Mouse (Mus musculus): ENCODE measurements around the gene Mgmt. TPM values are rescaled to one million over a fixed set of nuclear protein-coding genes. Genes with fewer than 3 reads are reported as not detected.

The Mgmt gene
- total and polyA plus RNA-seq, 3 experiments = not detected

DNA sequence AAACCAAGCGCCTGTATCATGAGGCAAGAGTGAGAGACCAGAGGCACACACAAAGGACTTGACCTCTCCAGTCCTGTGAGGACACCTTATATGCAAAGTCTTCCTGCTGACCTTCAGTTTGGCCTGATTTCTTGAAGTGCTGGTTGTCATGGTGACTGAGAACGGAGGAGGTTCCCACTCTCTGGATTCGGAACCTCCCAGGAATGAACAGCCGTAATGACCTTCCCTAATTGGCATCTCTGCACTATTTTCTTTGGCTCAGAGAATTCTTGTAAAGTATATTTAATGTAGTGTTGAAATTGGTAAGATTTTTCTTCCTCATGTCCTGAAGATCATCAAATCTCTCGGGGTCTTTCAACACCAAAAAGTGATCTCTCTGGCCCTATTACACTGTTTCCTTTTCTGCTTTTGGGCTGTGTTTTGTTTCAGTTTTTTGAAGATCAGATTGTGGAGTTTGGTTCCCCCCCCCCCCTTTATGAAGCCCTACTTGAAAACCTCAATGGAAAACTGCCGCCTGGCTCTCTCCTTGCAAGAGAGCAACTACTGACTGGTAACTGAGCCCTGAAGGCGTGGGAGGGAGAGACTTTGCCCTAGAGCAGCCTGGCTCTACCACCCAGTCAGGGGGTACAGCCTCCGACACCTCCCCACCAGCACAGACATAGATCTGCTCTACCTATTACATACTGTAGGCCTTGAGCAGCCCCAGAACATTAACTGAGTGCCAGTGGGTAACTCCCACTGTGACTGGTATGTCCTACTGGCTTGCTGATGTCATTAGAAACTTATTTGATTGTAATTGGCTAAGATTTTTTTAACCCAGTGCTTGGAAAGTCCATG, 153.9 kb downstream of the Mgmt start:
- no peak overlapping the region for H3K9ac ChIP-seq (ENCODE audit: control insufficient read depth, low read depth, low read length, poor library complexity, severe bottlenecking)
- no peaks in the 10 kb centered on the region for H3K79me2 ChIP-seq (ENCODE audit: control insufficient read depth, insufficient read depth, low read length, poor library complexity)
- no peaks in the 10 kb centered on the region for H3K9me3 ChIP-seq (replicated peaks; ENCODE audit: insufficient read depth, low read length)
- H3K27ac ChIP-seq (ENCODE audit: control insufficient read depth, low read depth, low read length) = no peak overlapping the region
- no peak for DNase-seq (ENCODE audit: low read depth, low spot score)
- H3K4me3 ChIP-seq (ENCODE audit: control insufficient read depth in 1 of 2, insufficient read depth in 1 of 2, low read depth in 2 of 2, low read length in 2 of 2) = no peak overlapping the region
- H3K27me3 ChIP-seq (ENCODE audit: control insufficient read depth in 1 of 2, insufficient read depth in 2 of 2, low read length in 2 of 2) = no peaks in the 10 kb centered on the region; a peak in 1 of 4 replicates
- TF ChIP-seq UBTF (IDR thresholded peaks at IDR 0.05; ENCODE audit: borderline replicate concordance, insufficient read depth, low read depth, low read length) (no peak), RCOR1 (IDR thresholded peaks at IDR 0.05; ENCODE audit: low read depth, low read length) (no peak), ZC3H11A (IDR thresholded peaks at IDR 0.05; ENCODE audit: low read depth, low read length) (no peak)
- no peaks in the 10 kb centered on the region for H3K4me1 ChIP-seq (ENCODE audit: control insufficient read depth in 1 of 2, insufficient read depth in 2 of 2, low read length in 2 of 2)
- H3K36me3 ChIP-seq (ENCODE audit: control insufficient read depth in 1 of 2, insufficient read depth in 2 of 2, low read length in 2 of 2) = no peaks in the 10 kb centered on the region

DNA sequence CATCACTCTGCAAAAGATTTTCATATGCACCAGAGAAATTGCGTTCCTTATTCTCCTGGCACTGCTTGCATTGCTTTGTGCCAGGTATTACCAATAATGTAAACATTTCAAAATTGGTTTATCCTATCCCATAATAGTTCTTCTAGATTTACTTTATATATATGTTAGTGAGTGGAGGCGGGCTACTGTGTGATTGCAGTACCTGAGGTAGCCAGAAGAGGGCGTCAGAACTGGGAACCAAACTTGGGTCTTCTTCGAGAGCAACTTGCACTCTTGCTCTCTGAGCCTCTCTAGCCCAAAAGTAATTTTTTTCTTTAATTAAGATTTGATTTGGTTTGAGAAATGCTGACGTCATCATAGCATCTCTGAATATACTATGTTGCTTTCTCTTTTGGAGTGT, 159.9 kb downstream of the Mgmt start:
- H3K27ac ChIP-seq (ENCODE audit: control insufficient read depth, low read depth, low read length) = no peak overlapping the region
- no peaks in the 10 kb centered on the region for H3K36me3 ChIP-seq (ENCODE audit: control insufficient read depth in 1 of 2, insufficient read depth in 2 of 2, low read length in 2 of 2)
- no peaks in the 10 kb centered on the region for H3K79me2 ChIP-seq (ENCODE audit: control insufficient read depth, insufficient read depth, low read length, poor library complexity)
- TF ChIP-seq CTCF (IDR thresholded peaks at IDR 0.05 in 2 of 3, conservative IDR thresholded peaks at IDR 0.05 in 1 of 3; ENCODE audit: control insufficient read depth in 1 of 3, insufficient read depth in 1 of 3, low read depth in 2 of 3, low read length in 3 of 3, poor library complexity in 1 of 3, severe bottlenecking in 1 of 3) = peak in 1 of 3 experiments; percentile 17; a peak in 1 of 6 replicates
- TF ChIP-seq ELF1 (IDR thresholded peaks at IDR 0.05; ENCODE audit: low read depth, low read length) = no peak
- H3K27me3 ChIP-seq (ENCODE audit: control insufficient read depth in 1 of 2, insufficient read depth in 2 of 2, low read length in 2 of 2) = no peaks in the 10 kb centered on the region
- no peaks in the 10 kb centered on the region for H3K9me3 ChIP-seq (replicated peaks; ENCODE audit: insufficient read depth, low read length)
- no peaks in the 10 kb centered on the region for H3K4me1 ChIP-seq (ENCODE audit: control insufficient read depth in 1 of 2, insufficient read depth in 2 of 2, low read length in 2 of 2)
- H3K4me3 ChIP-seq (ENCODE audit: control insufficient read depth in 1 of 2, insufficient read depth in 1 of 2, low read depth in 2 of 2, low read length in 2 of 2) = no peak overlapping the region
- no peak for DNase-seq (ENCODE audit: low read depth, low spot score)
- no peak overlapping the region for H3K9ac ChIP-seq (ENCODE audit: control insufficient read depth, low read depth, low read length, poor library complexity, severe bottlenecking)

GRCm38 (mm10) chr7:137056126-137056525, 161.7 kb downstream of the Mgmt start:
- H3K79me2 ChIP-seq (ENCODE audit: control insufficient read depth, insufficient read depth, low read length, poor library complexity) = no peaks in the 10 kb centered on the region
- no peak overlapping the region for H3K27ac ChIP-seq (ENCODE audit: control insufficient read depth, low read depth, low read length)
- no peaks in the 10 kb centered on the region for H3K4me1 ChIP-seq (ENCODE audit: control insufficient read depth in 1 of 2, insufficient read depth in 2 of 2, low read length in 2 of 2)
- no peak for DNase-seq (ENCODE audit: low read depth, low spot score)
- TF ChIP-seq RCOR1 (IDR thresholded peaks at IDR 0.05; ENCODE audit: low read depth, low read length) (no peak), MXI1 (IDR thresholded peaks at IDR 0.05; ENCODE audit: low read depth, low read length) (no peak), TCF12 (IDR thresholded peaks at IDR 0.05; ENCODE audit: low read depth, low read length) (no peak), USF2 (IDR thresholded peaks at IDR 0.05; ENCODE audit: borderline replicate concordance in 1 of 2, insufficient read depth in 1 of 2, low read depth in 1 of 2, low read length in 2 of 2) (no peak), BHLHE40 (IDR thresholded peaks at IDR 0.05; ENCODE audit: borderline replicate concordance, low read depth, low read length) (no peak)
- H3K9me3 ChIP-seq (replicated peaks; ENCODE audit: insufficient read depth, low read length) = no peaks in the 10 kb centered on the region
- H3K27me3 ChIP-seq (ENCODE audit: control insufficient read depth in 1 of 2, insufficient read depth in 2 of 2, low read length in 2 of 2) = no peaks in the 10 kb centered on the region
- no peak overlapping the region for H3K9ac ChIP-seq (ENCODE audit: control insufficient read depth, low read depth, low read length, poor library complexity, severe bottlenecking)
- no peaks in the 10 kb centered on the region for H3K36me3 ChIP-seq (ENCODE audit: control insufficient read depth in 1 of 2, insufficient read depth in 2 of 2, low read length in 2 of 2)
- H3K4me3 ChIP-seq (ENCODE audit: control insufficient read depth in 1 of 2, insufficient read depth in 1 of 2, low read depth in 2 of 2, low read length in 2 of 2) = no peak overlapping the region
